In genomic region chr2:34961481-34962036, GRCm38 (mm10) we compare ENCODE assay signal across 9 mouse cellular contexts. TPM values are rescaled to one million over a fixed set of nuclear protein-coding genes. Genes with fewer than 3 reads are reported as not detected.
DNase-seq lines count a peak whose midpoint lies in the region; ATAC-seq and TF ChIP-seq lines count a peak whose summit lies in the region.
"Had no signal": no experiment of that assay in that cellular context is flagged by ENCODE, and none has a peak within 500 bp of the region (broad histone marks: within the 10 kb centered on the region; RNA-seq: fewer than 3 reads in every experiment).

Gene Traf1 (minus strand): TSS chr2:34961772.

- DNase-seq in gastrocnemius, postnatal 10 days: peak; percentile 44
- DNase-seq in gastrocnemius, adult 18-20 months (ENCODE audit: low spot score): no peak
- peak; percentile 54 to 64 for DNase-seq in heart, postnatal 36 days
- DNase-seq in limb, embryonic 10.5 days (ENCODE audit: low spot score): no peak
- peak; percentile 73 for DNase-seq in testis, postnatal 10 days (ENCODE audit: low spot score)
- DNase-seq in left cerebral cortex, adult 9 months (ENCODE audit: low spot score in 2 of 2): no peak

- H3K27me3 ChIP-seq in limb, embryonic 10.5 days (ENCODE audit: low read depth, poor library complexity, severe bottlenecking): peaks cover 25% of the 10 kb centered on the region

- H3K4me1 ChIP-seq in embryonic fibroblast, embryonic 13.5 days (ENCODE audit: control insufficient read depth, insufficient read depth, low read length): peaks cover 11% of the 10 kb centered on the region
- peaks cover 27% of the 10 kb centered on the region for H3K4me1 ChIP-seq in limb, embryonic 10.5 days

- 0 out of 2 replicates have a peak within 1 kb of the TSS, but pooled peaks have one; percentile 0 for H3K4me3 ChIP-seq in embryonic fibroblast, embryonic 13.5 days (ENCODE audit: insufficient read depth, low read length)
- H3K4me3 ChIP-seq in limb, embryonic 10.5 days: peak within 1 kb of the TSS; percentile 38

- intact Hi-C loops in heart, postnatal 36 days (cut with DNase I): loop anchor here (10.0 kb wide), 1 partner anchor 117 kb away; no protein-coding TSS in a partner anchor

- peak; percentile 35 for ATAC-seq in megakaryocyte-erythroid progenitor cell, adult 5-6 weeks (replicated peaks; ENCODE audit: low FRiP score, low TSS enrichment, poor library complexity, severe bottlenecking)

- no peaks in the 10 kb centered on the region for H3K36me3 ChIP-seq in limb, embryonic 10.5 days
- H3K36me3 ChIP-seq: G1E had no signal

- H3K9me3 ChIP-seq in limb, embryonic 10.5 days (replicated peaks): no peaks in the 10 kb centered on the region
- H3K9me3 ChIP-seq: G1E had no signal

- TF ChIP-seq POLR2A in embryonic fibroblast, embryonic 13.5 days (IDR thresholded peaks at IDR 0.05; ENCODE audit: low read depth, low read length): no peak

- WGBS in limb, embryonic 10.5 days: 15% methylated on average over 20 of the region's 20 CpGs

- H3K27ac ChIP-seq in embryonic fibroblast, embryonic 13.5 days (ENCODE audit: insufficient read depth, low read length): no peak within 1 kb of the TSS
- H3K27ac ChIP-seq in limb, embryonic 10.5 days: peak within 1 kb of the TSS; percentile 66

- no peak for TF ChIP-seq CTCF in embryonic fibroblast, embryonic 13.5 days (IDR thresholded peaks at IDR 0.05; ENCODE audit: borderline replicate concordance, insufficient read depth, low read length)

RNA-seq across cellular contexts. Expression of gene Traf1, which starts in this region (rescaled TPM):
- 1 to 10 TPM in 1 of 2 experiments, under 1 TPM in 1; 0.85 to 2.6 TPM for total RNA-seq in gastrocnemius, postnatal 10 days (2021)
- under 1 TPM; 0.30 to 0.97 TPM for total RNA-seq in gastrocnemius, adult 18-20 months (2021)
- polyA plus RNA-seq in embryonic fibroblast, embryonic 13.5 days (2011; ENCODE audit: insufficient read length, low read depth, missing spikeins): 2.0 and 2.3 TPM in 2 replicates
- total RNA-seq in heart, postnatal 36 days (2021): 1 to 10 TPM in 1 of 2 experiments, under 1 TPM in 1; 1.00 to 1.8 TPM
- polyA plus RNA-seq in limb, embryonic 10.5 days (2016; fragmentation: Nextera tagmentation; extraction: Ambion mirVana): not detected in 2 replicates
- 0.94 and 14.2 TPM in 2 replicates for total RNA-seq in megakaryocyte-erythroid progenitor cell, adult 5-6 weeks (2014; fragmentation: Nextera tagmentation)
- total RNA-seq in megakaryocyte-erythroid progenitor cell, adult 5-6 weeks (2017): 0.38 and 5.5 TPM in 2 replicates
- polyA plus RNA-seq: G1E had no signal

Comparison
In these comparisons a context has a peak if more than half of its experiments do, and no peak if none do; other contexts are left out.
1. DNase-seq: peak in gastrocnemius, postnatal 10 days (single experiment), heart, postnatal 36 days (2 of 2) and testis, postnatal 10 days (single experiment); none in gastrocnemius, adult 18-20 months (single experiment), limb, embryonic 10.5 days (single experiment) and left cerebral cortex, adult 9 months (0 of 2).